Mouse (Mus musculus) left cerebral cortex, postnatal 10 days (tissue): ENCODE data around the gene Auts2. TPM values are rescaled to one million over a fixed set of nuclear protein-coding genes. Genes with fewer than 3 reads are reported as not detected.

ENCODE experiments used
- DNase-seq, 2 experiments: peaks; one replicate each; pipeline ENCODE4 v3.0.0; 2021 to 2022; ENCODE audit warnings: low spot score in 2 of 2, mixed read lengths in 1 of 2; ENCODE audit errors: extremely low spot score in 1 of 2
- intact Hi-C: fragments of 180-260 bp; cut with DNase I; formaldehyde crosslinking; loops from one replicate; pipeline ENCODE4 v1.15.1; 2025
- total RNA-seq, 2 experiments: library from RNA; stranded (reverse); gene quantifications; 2 replicates each; pipeline ENCODE4 v1.2.3; 2021

Gene Auts2
- total RNA-seq, 2 experiments from 2014 or later = 87.0 to 93.1 TPM

- DNase-seq = no peak
- intact Hi-C loops = no loop called here
These were observed 192.0 kb downstream of the Auts2 start for GRCm38 (mm10) chr5:132351139-132351538.

GRCm38 (mm10) chr5:132341315-132341714 is 201.8 kb downstream of the Auts2 start:
- intact Hi-C loops = no loop called here
- DNase-seq = no peak

GRCm38 (mm10) chr5:132337677-132338076 is 205.5 kb downstream of the Auts2 start:
- intact Hi-C loops = no loop called here
- no peak for DNase-seq

GRCm38 (mm10) chr5:132335719-132336118 is 207.4 kb downstream of the Auts2 start:
- DNase-seq = no peak
- intact Hi-C loops = no loop called here

- intact Hi-C loops = no loop called here
These were observed 208.3 kb downstream of the Auts2 start for GRCm38 (mm10) chr5:132334796-132335195.

GRCm38 (mm10) chr5:132333744-132334143 is 209.4 kb downstream of the Auts2 start:
- DNase-seq = no peak
- intact Hi-C loops = no loop called here

More at GRCm38 (mm10) chr5:132334796-132335195, 208.3 kb downstream of the Auts2 start:
- no peak for DNase-seq

GRCm38 (mm10) chr5:132332521-132332920 is 210.6 kb downstream of the Auts2 start:
- intact Hi-C loops = no loop called here

GRCm38 (mm10) chr5:132329171-132329936 is 213.8 kb downstream of the Auts2 start:
- intact Hi-C loops = no loop called here
- no peak for DNase-seq

More at GRCm38 (mm10) chr5:132332521-132332920, 210.6 kb downstream of the Auts2 start:
- no peak for DNase-seq

- intact Hi-C loops = no loop called here
- no peak for DNase-seq
These were observed 218.8 kb downstream of the Auts2 start for GRCm38 (mm10) chr5:132324246-132324883.

- no peak for DNase-seq
- intact Hi-C loops = no loop called here
These were observed 219.5 kb downstream of the Auts2 start for GRCm38 (mm10) chr5:132323608-132324007.

GRCm38 (mm10) chr5:132322971-132323370 is 220.2 kb downstream of the Auts2 start:
- no peak for DNase-seq
- intact Hi-C loops = no loop called here

- intact Hi-C loops = no loop called here
- DNase-seq = no peak
These were observed 224.9 kb downstream of the Auts2 start for GRCm38 (mm10) chr5:132318026-132318765.

GRCm38 (mm10) chr5:132316897-132317296 is 226.2 kb downstream of the Auts2 start:
- intact Hi-C loops = no loop called here
- DNase-seq = no peak

GRCm38 (mm10) chr5:132314300-132314699 is 228.8 kb downstream of the Auts2 start:
- intact Hi-C loops = no loop called here
- no peak for DNase-seq

- DNase-seq = no peak
- intact Hi-C loops = no loop called here
These were observed 236.1 kb downstream of the Auts2 start for GRCm38 (mm10) chr5:132307000-132307399.

GRCm38 (mm10) chr5:132305354-132305934 is 237.7 kb downstream of the Auts2 start:
- no peak for DNase-seq
- intact Hi-C loops = no loop called here

GRCm38 (mm10) chr5:132302778-132303177 is 240.4 kb downstream of the Auts2 start:
- no peak for DNase-seq
- intact Hi-C loops = no loop called here

- intact Hi-C loops = no loop called here
- no peak for DNase-seq
These were observed 242.3 kb downstream of the Auts2 start for GRCm38 (mm10) chr5:132300794-132301193.

GRCm38 (mm10) chr5:132299716-132300115 is 243.4 kb downstream of the Auts2 start:
- no peak for DNase-seq
- intact Hi-C loops = no loop called here
